Mouse (Mus musculus) liver, postnatal 0 days (tissue): Measurements from ENCODE around the gene Olfr1242.

Source experiments
- CTCF ChIP-seq: sonication (generic); IDR thresholded peaks from 2 replicates; pipeline ENCODE4 v1.5.1; 2016; ENCODE audit warnings: antibody characterized with exemption, low read depth
- EP300 ChIP-seq: IDR thresholded peaks from 2 replicates; pipeline ENCODE4 v1.6.1; 2016; ENCODE audit warnings: antibody characterized with exemption, low read depth, mild to moderate bottlenecking

GRCm38 (mm10) chr2:89544516-89544915, 46.4 kb upstream of the Olfr1242 start:
- TF ChIP-seq EP300: no peak
- no peak for TF ChIP-seq CTCF
